Mouse (Mus musculus) G1E (cell line): ENCODE measurements at regions not wholly inside any gene's neighbourhood (a gene's known extent, or its start where the extent isn't known, plus 50 kb on each side); places are given as distances from the start of the nearest gene placed in this dataset.

Experiments
- CTCF ChIP-seq: IDR thresholded peaks from 2 replicates; pipeline ENCODE4 v1.5.1; 2012; ENCODE audit warnings: low read depth, low read length, inconsistent platforms, mixed read lengths
- GATA1 ChIP-seq: IDR thresholded peaks from 2 replicates; pipeline ENCODE4 v1.6.1; 2012; ENCODE audit warnings: borderline replicate concordance, low read length, inconsistent platforms, mixed read lengths
- GATA2 ChIP-seq: IDR thresholded peaks from 2 replicates; pipeline ENCODE4 v1.6.1; 2012; ENCODE audit warnings: low read depth, low read length, inconsistent platforms, borderline replicate concordance
- POLR2AphosphoS5 ChIP-seq: IDR thresholded peaks from 2 replicates; pipeline ENCODE4 v1.6.1; 2012; ENCODE audit warnings: low read depth, low read length, inconsistent platforms; ENCODE audit not compliant: insufficient replicate concordance
- TAL1 ChIP-seq: conservative IDR thresholded peaks from 2 replicates; pipeline ENCODE4 v1.6.1; 2012; ENCODE audit warnings: low read depth, low read length, inconsistent platforms, mixed read lengths

- TF ChIP-seq CTCF: no peak
- no peak for TF ChIP-seq GATA1
- TF ChIP-seq TAL1: no peak
- no peak for TF ChIP-seq POLR2AphosphoS5
- no peak for TF ChIP-seq GATA2
Measured at GRCm38 (mm10) chr14:54151921-54152320, 102.0 kb downstream of the Dad1 start.
